Mouse (Mus musculus): ENCODE results near the gene Ibsp.

GRCm38 (mm10) chr5:104359257-104359656 is 60.3 kb downstream of the Ibsp start:
- TF ChIP-seq CTCF (IDR thresholded peaks at IDR 0.05; ENCODE audit: low read depth) = no peak
- TF ChIP-seq EP300 (IDR thresholded peaks at IDR 0.05; ENCODE audit: low read depth) = no peak

Data from liver, embryonic 14.5 days (tissue).